ENCODE assay signal across 8 mouse cellular contexts in genomic region chr2:30690925-30691856, GRCm38 (mm10).
DNase-seq lines count a peak whose midpoint lies in the region; ATAC-seq and TF ChIP-seq lines count a peak whose summit lies in the region.

No protein-coding gene starts in this region.

- H3K27ac ChIP-seq in heart, embryonic 13.5 days (replicated peaks), result peak overlapping the region; percentile 97
- H3K27ac ChIP-seq in hindbrain, postnatal 0 days, result peak overlapping the region; percentile 95

- H3K9me3 ChIP-seq in heart, embryonic 13.5 days, result no peaks in the 10 kb centered on the region
- no peaks in the 10 kb centered on the region for H3K9me3 ChIP-seq in hindbrain, postnatal 0 days (ENCODE audit: low read length)

- TF ChIP-seq CTCF in hindbrain, postnatal 0 days (IDR thresholded peaks at IDR 0.05; ENCODE audit: low read depth), result no peak

- no peak for ATAC-seq in heart, embryonic 13.5 days (ENCODE audit: extremely low read depth, insufficient number of reproducible peaks, low FRiP score, low TSS enrichment)
- ATAC-seq in hindbrain, postnatal 0 days, result no peak

- 81% methylated on average over 17 of the region's 17 CpGs for WGBS in heart, embryonic 13.5 days
- 83% methylated on average over 17 of the region's 17 CpGs for WGBS in hindbrain, postnatal 0 days

- H3K4me1 ChIP-seq in heart, embryonic 13.5 days, result peaks cover 68% of the 10 kb centered on the region
- peaks cover 45% of the 10 kb centered on the region for H3K4me1 ChIP-seq in hindbrain, postnatal 0 days (ENCODE audit: insufficient read depth, low read length)

- H3K4me2 ChIP-seq in heart, embryonic 13.5 days, result no peak overlapping the region
- no peak overlapping the region for H3K4me2 ChIP-seq in hindbrain, postnatal 0 days (ENCODE audit: low read depth, low read length)

- H3K4me3 ChIP-seq in heart, embryonic 13.5 days, result no peak overlapping the region
- H3K4me3 ChIP-seq in hindbrain, postnatal 0 days (ENCODE audit: low read length), result no peak overlapping the region

- no peaks in the 10 kb centered on the region for H3K36me3 ChIP-seq in heart, embryonic 13.5 days
- H3K36me3 ChIP-seq in hindbrain, postnatal 0 days (ENCODE audit: insufficient read depth, low read length), result no peaks in the 10 kb centered on the region

- no peak for DNase-seq in heart, adult 9 months (ENCODE audit: low spot score in 2 of 2)
- peak; percentile 55 for DNase-seq in embryo, embryonic 10.5 days (ENCODE audit: low spot score)
- DNase-seq in hindbrain, postnatal 0 days (ENCODE audit: low spot score), result no peak
- DNase-seq in lung, postnatal 14 days, result peak; percentile 43
- DNase-seq in testis, postnatal 10 days (ENCODE audit: low spot score), result peak; percentile 57
- DNase-seq in frontal cortex, postnatal 25 days (ENCODE audit: low spot score in 2 of 2), result no peak
- DNase-seq in ovary, postnatal 36 days (ENCODE audit: low spot score), result no peak

- no peak overlapping the region; the same call in 1 of the 2 replicates for H3K9ac ChIP-seq in heart, embryonic 13.5 days
- H3K9ac ChIP-seq in hindbrain, postnatal 0 days (replicated peaks; ENCODE audit: low read length), result no peak overlapping the region

- no peaks in the 10 kb centered on the region for H3K27me3 ChIP-seq in heart, embryonic 13.5 days (replicated peaks)
- no peaks in the 10 kb centered on the region for H3K27me3 ChIP-seq in hindbrain, postnatal 0 days (ENCODE audit: insufficient read depth, low read length)

Comparison
In these comparisons a context has a peak if more than half of its experiments do, and no peak if none do; other contexts are left out.
1. DNase-seq: peak in embryo, embryonic 10.5 days (single experiment), lung, postnatal 14 days (single experiment) and testis, postnatal 10 days (single experiment); none in heart, adult 9 months (0 of 2), hindbrain, postnatal 0 days (single experiment), frontal cortex, postnatal 25 days (0 of 2) and ovary, postnatal 36 days (single experiment).